Mouse (Mus musculus) right cerebral cortex, postnatal 10 days (tissue): ENCODE measurements around the gene Ddx28.
A peak's percentile ranks its signal among the peaks of the same experiment; 100 is the strongest.

Experiments
- DNase-seq, 2 experiments: peaks; one replicate each; pipeline ENCODE4 v3.0.0; 2021; ENCODE audit warnings: low spot score in 2 of 2

The Ddx28 gene

GRCm38 (mm10) chr8:106011643-106011986 is at the start of gene Ddx28:
Gene Ddx28, minus strand, starts transcription at chr8:106011882.
- no peak for DNase-seq

GRCm38 (mm10) chr8:106060521-106060920 is 48.8 kb upstream of the Ddx28 start:
- no peak for DNase-seq

GRCm38 (mm10) chr8:106059613-106060371 is 48.1 kb upstream of the Ddx28 start:
- peak; percentile 65 to 69 for DNase-seq

- DNase-seq: peak; percentile 97 to 98
Observed at GRCm38 (mm10) chr8:106058731-106059612, 47.3 kb upstream of the Ddx28 start, which contains the start of gene Nfatc3. Gene Nfatc3, plus strand, starts transcription at chr8:106058840.

GRCm38 (mm10) chr8:106056455-106056982 is 44.8 kb upstream of the Ddx28 start:
- no peak for DNase-seq

- no peak for DNase-seq
Observed at GRCm38 (mm10) chr8:106055038-106055437, 43.4 kb upstream of the Ddx28 start.

GRCm38 (mm10) chr8:106054190-106054811 is 42.6 kb upstream of the Ddx28 start:
- DNase-seq: no peak

- no peak for DNase-seq
Observed at GRCm38 (mm10) chr8:106052510-106053089, 40.9 kb upstream of the Ddx28 start.

GRCm38 (mm10) chr8:106051068-106051467 is 39.4 kb upstream of the Ddx28 start:
- DNase-seq: no peak

- no peak for DNase-seq
Observed at GRCm38 (mm10) chr8:106049840-106050239, 38.2 kb upstream of the Ddx28 start.

GRCm38 (mm10) chr8:106047854-106048630 is 36.4 kb upstream of the Ddx28 start:
- no peak for DNase-seq

- no peak for DNase-seq
Observed at GRCm38 (mm10) chr8:106046872-106047559, 35.3 kb upstream of the Ddx28 start.

GRCm38 (mm10) chr8:106044151-106044550 is 32.5 kb upstream of the Ddx28 start:
- DNase-seq: no peak

- no peak for DNase-seq
Observed at GRCm38 (mm10) chr8:106043055-106043454, 31.4 kb upstream of the Ddx28 start.

GRCm38 (mm10) chr8:106040218-106040617 is 28.5 kb upstream of the Ddx28 start:
- DNase-seq: no peak

- DNase-seq: no peak
Observed at GRCm38 (mm10) chr8:106039605-106040004, 27.9 kb upstream of the Ddx28 start.

- no peak for DNase-seq
Observed at GRCm38 (mm10) chr8:106038721-106039120, 27.0 kb upstream of the Ddx28 start.

GRCm38 (mm10) chr8:106022483-106022882 is 10.8 kb upstream of the Ddx28 start:
- DNase-seq: peak; percentile 79 to 83

- DNase-seq: no peak
Observed at GRCm38 (mm10) chr8:106018039-106018438, 6.4 kb upstream of the Ddx28 start.

- no peak for DNase-seq
Observed at GRCm38 (mm10) chr8:106017130-106017529, 5.4 kb upstream of the Ddx28 start.
